Mouse (Mus musculus): ENCODE measurements around the gene Sfmbt1. TPM values are rescaled to one million over a fixed set of nuclear protein-coding genes. Genes with fewer than 3 reads are reported as not detected.

The Sfmbt1 gene
- total RNA-seq, 1 experiment = 7.0 TPM

GRCm38 (mm10) chr14:30722406-30722805 is 7.8 kb downstream of the Sfmbt1 start:
- in situ Hi-C loops (cut with MboI; ENCODE audit: low sequenced_read_pairs in 2 of 2, unreplicated experiment in 2 of 2) = no loop called here
- H3K27ac ChIP-seq (ENCODE audit: insufficient read depth, low read depth, low read length, poor library complexity, severe bottlenecking) = no peak overlapping the region
- no peak overlapping the region for H3K9ac ChIP-seq (ENCODE audit: insufficient read depth, low read depth, low read length, poor library complexity, severe bottlenecking)
- TF ChIP-seq CHD2 (IDR thresholded peaks at IDR 0.05; ENCODE audit: low read depth, low read length) (no peak), ZC3H11A (IDR thresholded peaks at IDR 0.05; ENCODE audit: borderline replicate concordance, low read depth, low read length) (no peak), HCFC1 (IDR thresholded peaks at IDR 0.05; ENCODE audit: borderline replicate concordance, insufficient read depth, low read length) (no peak), ZNF384 (IDR thresholded peaks at IDR 0.05; ENCODE audit: low read depth, low read length) (no peak), MAFK (IDR thresholded peaks at IDR 0.05; ENCODE audit: insufficient read depth, low read depth, low read length) (no peak)
- H3K4me3 ChIP-seq (ENCODE audit: insufficient read depth in 1 of 2, low read depth in 1 of 2, low read length in 2 of 2, poor library complexity in 1 of 2, severe bottlenecking in 1 of 2) = no peak overlapping the region
- no peak for DNase-seq (ENCODE audit: low read depth, low spot score)
- peaks cover 0 to 2% of the 10 kb centered on the region in 2 experiments; a peak in 1 of 4 replicates for H3K4me1 ChIP-seq (ENCODE audit: control insufficient read depth in 2 of 2, insufficient read depth in 2 of 2, low read length in 2 of 2, poor library complexity in 1 of 2)
- H3K36me3 ChIP-seq (ENCODE audit: control insufficient read depth, insufficient read depth, low read length, poor library complexity, severe bottlenecking) = no peaks in the 10 kb centered on the region
- H3K9me3 ChIP-seq (ENCODE audit: control insufficient read depth, insufficient read depth, low read depth, low read length) = no peaks in the 10 kb centered on the region

- H3K27ac ChIP-seq (ENCODE audit: insufficient read depth, low read depth, low read length, poor library complexity, severe bottlenecking) = no peak overlapping the region
- DNase-seq (ENCODE audit: low read depth, low spot score) = no peak
- H3K9me3 ChIP-seq (ENCODE audit: control insufficient read depth, insufficient read depth, low read depth, low read length) = no peaks in the 10 kb centered on the region
- in situ Hi-C loops (cut with MboI; ENCODE audit: low sequenced_read_pairs in 2 of 2, unreplicated experiment in 2 of 2) = no loop called here
- peaks cover 0 to 2% of the 10 kb centered on the region in 2 experiments; a peak in 2 of 4 replicates for H3K4me1 ChIP-seq (ENCODE audit: control insufficient read depth in 2 of 2, insufficient read depth in 2 of 2, low read length in 2 of 2, poor library complexity in 1 of 2)
- TF ChIP-seq MAFK (IDR thresholded peaks at IDR 0.05; ENCODE audit: insufficient read depth, low read depth, low read length) (no peak), HCFC1 (IDR thresholded peaks at IDR 0.05; ENCODE audit: borderline replicate concordance, insufficient read depth, low read length) (no peak), ZC3H11A (IDR thresholded peaks at IDR 0.05; ENCODE audit: borderline replicate concordance, low read depth, low read length) (no peak), ZNF384 (IDR thresholded peaks at IDR 0.05; ENCODE audit: low read depth, low read length) (no peak), CHD2 (IDR thresholded peaks at IDR 0.05; ENCODE audit: low read depth, low read length) (no peak)
- H3K36me3 ChIP-seq (ENCODE audit: control insufficient read depth, insufficient read depth, low read length, poor library complexity, severe bottlenecking) = no peaks in the 10 kb centered on the region; the same call in 1 of the 2 replicates
- no peak overlapping the region for H3K4me3 ChIP-seq (ENCODE audit: insufficient read depth in 1 of 2, low read depth in 1 of 2, low read length in 2 of 2, poor library complexity in 1 of 2, severe bottlenecking in 1 of 2)
- no peak overlapping the region for H3K9ac ChIP-seq (ENCODE audit: insufficient read depth, low read depth, low read length, poor library complexity, severe bottlenecking)
Measured at GRCm38 (mm10) chr14:30731896-30732295, 17.2 kb downstream of the Sfmbt1 start.

GRCm38 (mm10) chr14:30734665-30735064 is 20.0 kb downstream of the Sfmbt1 start:
- H3K27ac ChIP-seq (ENCODE audit: insufficient read depth, low read depth, low read length, poor library complexity, severe bottlenecking) = no peak overlapping the region
- H3K36me3 ChIP-seq (ENCODE audit: control insufficient read depth, insufficient read depth, low read length, poor library complexity, severe bottlenecking) = no peaks in the 10 kb centered on the region; the same call in 1 of the 2 replicates
- H3K4me1 ChIP-seq (ENCODE audit: control insufficient read depth in 2 of 2, insufficient read depth in 2 of 2, low read length in 2 of 2, poor library complexity in 1 of 2) = peaks cover 0 to 2% of the 10 kb centered on the region in 2 experiments; a peak in 2 of 4 replicates
- no peaks in the 10 kb centered on the region for H3K9me3 ChIP-seq (ENCODE audit: control insufficient read depth, insufficient read depth, low read depth, low read length)
- no peak for DNase-seq (ENCODE audit: low read depth, low spot score)
- no peak overlapping the region for H3K4me3 ChIP-seq (ENCODE audit: insufficient read depth in 1 of 2, low read depth in 1 of 2, low read length in 2 of 2, poor library complexity in 1 of 2, severe bottlenecking in 1 of 2)
- H3K9ac ChIP-seq (ENCODE audit: insufficient read depth, low read depth, low read length, poor library complexity, severe bottlenecking) = no peak overlapping the region
- TF ChIP-seq ZC3H11A (IDR thresholded peaks at IDR 0.05; ENCODE audit: borderline replicate concordance, low read depth, low read length) = no peak
- TF ChIP-seq CHD2 (IDR thresholded peaks at IDR 0.05; ENCODE audit: low read depth, low read length) = no peak
- TF ChIP-seq HCFC1 (IDR thresholded peaks at IDR 0.05; ENCODE audit: borderline replicate concordance, insufficient read depth, low read length) = no peak
- TF ChIP-seq MAFK (IDR thresholded peaks at IDR 0.05; ENCODE audit: insufficient read depth, low read depth, low read length) = no peak
- in situ Hi-C loops (cut with MboI; ENCODE audit: low sequenced_read_pairs in 2 of 2, unreplicated experiment in 2 of 2) = no loop called here

GRCm38 (mm10) chr14:30735810-30736209 is 21.2 kb downstream of the Sfmbt1 start:
- no peak overlapping the region for H3K9ac ChIP-seq (ENCODE audit: insufficient read depth, low read depth, low read length, poor library complexity, severe bottlenecking)
- in situ Hi-C loops (cut with MboI; ENCODE audit: low sequenced_read_pairs in 2 of 2, unreplicated experiment in 2 of 2) = no loop called here
- H3K9me3 ChIP-seq (ENCODE audit: control insufficient read depth, insufficient read depth, low read depth, low read length) = no peaks in the 10 kb centered on the region
- TF ChIP-seq ZNF384 (IDR thresholded peaks at IDR 0.05; ENCODE audit: low read depth, low read length) (no peak), CHD2 (IDR thresholded peaks at IDR 0.05; ENCODE audit: low read depth, low read length) (no peak), HCFC1 (IDR thresholded peaks at IDR 0.05; ENCODE audit: borderline replicate concordance, insufficient read depth, low read length) (no peak), ZC3H11A (IDR thresholded peaks at IDR 0.05; ENCODE audit: borderline replicate concordance, low read depth, low read length) (no peak), MAFK (IDR thresholded peaks at IDR 0.05; ENCODE audit: insufficient read depth, low read depth, low read length) (no peak)
- H3K36me3 ChIP-seq (ENCODE audit: control insufficient read depth, insufficient read depth, low read length, poor library complexity, severe bottlenecking) = no peaks in the 10 kb centered on the region; the same call in 1 of the 2 replicates
- peaks cover 0 to 2% of the 10 kb centered on the region in 2 experiments; a peak in 2 of 4 replicates for H3K4me1 ChIP-seq (ENCODE audit: control insufficient read depth in 2 of 2, insufficient read depth in 2 of 2, low read length in 2 of 2, poor library complexity in 1 of 2)
- no peak overlapping the region for H3K27ac ChIP-seq (ENCODE audit: insufficient read depth, low read depth, low read length, poor library complexity, severe bottlenecking)
- no peak for DNase-seq (ENCODE audit: low read depth, low spot score)
- no peak overlapping the region for H3K4me3 ChIP-seq (ENCODE audit: insufficient read depth in 1 of 2, low read depth in 1 of 2, low read length in 2 of 2, poor library complexity in 1 of 2, severe bottlenecking in 1 of 2)

Measured in ES-E14 (cell line).